Mouse (Mus musculus) MEL (cell line): ENCODE data around the gene Gm20388. TPM values are rescaled to one million over a fixed set of nuclear protein-coding genes. Genes with fewer than 3 reads are reported as not detected.

Experiments
- DNase-seq: peaks from one replicate; pipeline ENCODE4 v3.0.0; 2011; ENCODE audit warnings: low read depth, low spot score
- H3K27ac ChIP-seq: 2 replicates; pipeline ENCODE4 v1.5.1; 2012; ENCODE audit warnings: low read depth, mild to moderate bottlenecking, control low read depth, low read length, moderate library complexity; ENCODE audit not compliant: control insufficient read depth
- H3K27me3 ChIP-seq, 2 experiments: fragments of 150-350 bp in 1 of 2; sonication (generic) in 1 of 2; 2 replicates each; pipeline ENCODE4 v1.6.1; 2012; ENCODE audit warnings: low read length in 2 of 2, mild to moderate bottlenecking in 2 of 2, improper control_type of control experiment in 1 of 2, moderate library complexity in 1 of 2; ENCODE audit not compliant: insufficient read depth in 2 of 2, control insufficient read depth in 1 of 2
- H3K36me3 ChIP-seq, 2 experiments: 2 replicates each; pipeline ENCODE4 v1.6.1; 2012 to 2014; ENCODE audit warnings: low read length in 2 of 2, improper control_type of control experiment in 1 of 2, inconsistent platforms in 1 of 2, mild to moderate bottlenecking in 1 of 2; ENCODE audit not compliant: insufficient read depth in 2 of 2, control insufficient read depth in 1 of 2
- H3K4me1 ChIP-seq, 2 experiments: fragments of 150-350 bp in 1 of 2; sonication (generic) in 1 of 2; 2 replicates each; pipeline ENCODE4 v1.6.1; 2012; ENCODE audit warnings: low read length in 2 of 2, improper control_type of control experiment in 1 of 2, mild to moderate bottlenecking in 1 of 2; ENCODE audit not compliant: insufficient read depth in 2 of 2, control insufficient read depth in 1 of 2
- H3K4me3 ChIP-seq, 2 experiments: fragments of 150-350 bp in 1 of 2; sonication (generic) in 1 of 2; 2 replicates each; pipeline ENCODE4 v1.5.1; 2012; ENCODE audit warnings: low read depth in 2 of 2, low read length in 2 of 2, mild to moderate bottlenecking in 2 of 2, moderate library complexity in 2 of 2, control low read depth in 1 of 2, improper control_type of control experiment in 1 of 2; ENCODE audit not compliant: control insufficient read depth in 1 of 2, insufficient read depth in 1 of 2
- H3K79me2 ChIP-seq: 2 replicates; pipeline ENCODE4 v1.6.1; 2012; ENCODE audit warnings: mild to moderate bottlenecking, low read length, moderate library complexity; ENCODE audit not compliant: control insufficient read depth, poor library complexity, insufficient read depth
- H3K9ac ChIP-seq: 2 replicates; pipeline ENCODE4 v1.6.1; 2012; ENCODE audit warnings: low read depth, mild to moderate bottlenecking, control low read depth, low read length, moderate library complexity; ENCODE audit not compliant: control insufficient read depth, poor library complexity, severe bottlenecking
- H3K9me3 ChIP-seq: fragments of 150-350 bp; sonication (generic); replicated peaks from 2 replicates; pipeline ENCODE4 v1.6.1; 2012; ENCODE audit warnings: mild to moderate bottlenecking, low read length, improper control_type of control experiment, moderate library complexity; ENCODE audit not compliant: insufficient read depth
- CHD1 ChIP-seq: IDR thresholded peaks from 2 replicates; pipeline ENCODE4 v1.6.1; 2012; ENCODE audit warnings: low read depth, mild to moderate bottlenecking, inconsistent platforms, low read length, improper control_type of control experiment
- CHD2 ChIP-seq: IDR thresholded peaks from 2 replicates; pipeline ENCODE4 v1.6.1; 2011; ENCODE audit warnings: low read length, improper control_type of control experiment
- E2F4 ChIP-seq: IDR thresholded peaks from 2 replicates; pipeline ENCODE4 v1.6.1; 2011; ENCODE audit warnings: low read depth, low read length, improper control_type of control experiment, borderline replicate concordance
- ELF1 ChIP-seq: IDR thresholded peaks from 2 replicates; pipeline ENCODE4 v1.6.1; 2014; ENCODE audit warnings: low read depth, mild to moderate bottlenecking, inconsistent platforms, low read length, improper control_type of control experiment, moderate library complexity
- EP300 ChIP-seq, 2 experiments: IDR thresholded peaks; 2 replicates each; pipeline ENCODE4 v1.6.1; 2011; ENCODE audit warnings: improper control_type of control experiment in 2 of 2, low read length in 2 of 2, low read depth in 1 of 2, mild to moderate bottlenecking in 1 of 2
- GABPA ChIP-seq: IDR thresholded peaks from 2 replicates; pipeline ENCODE4 v1.6.1; 2012; ENCODE audit warnings: low read depth, mild to moderate bottlenecking, inconsistent platforms, low read length, improper control_type of control experiment, moderate library complexity
- GATA1 ChIP-seq: IDR thresholded peaks from 2 replicates; pipeline ENCODE4 v1.6.1; 2011; ENCODE audit warnings: low read depth, low read length, improper control_type of control experiment
- HCFC1 ChIP-seq: IDR thresholded peaks from 2 replicates; pipeline ENCODE4 v1.6.1; 2012; ENCODE audit warnings: low read depth, mild to moderate bottlenecking, inconsistent platforms, low read length, improper control_type of control experiment, moderate library complexity
- JUND ChIP-seq: IDR thresholded peaks from 2 replicates; pipeline ENCODE4 v1.6.1; 2011; ENCODE audit warnings: low read depth, mild to moderate bottlenecking, improper control_type of control experiment, low read length
- MAFK ChIP-seq: IDR thresholded peaks from 2 replicates; pipeline ENCODE4 v1.6.1; 2011; ENCODE audit warnings: low read depth, mild to moderate bottlenecking, low read length, improper control_type of control experiment, borderline replicate concordance
- MAX ChIP-seq: IDR thresholded peaks from 2 replicates; pipeline ENCODE4 v1.6.1; 2011; ENCODE audit warnings: low read length, improper control_type of control experiment
- POLR2A ChIP-seq, 2 experiments: IDR thresholded peaks; 2 replicates each; pipeline ENCODE4 v1.6.1; 2011 to 2012; ENCODE audit warnings: low read length in 2 of 2, mild to moderate bottlenecking in 2 of 2, control low read depth in 1 of 2, improper control_type of control experiment in 1 of 2, low read depth in 1 of 2, moderate library complexity in 1 of 2; ENCODE audit not compliant: control insufficient read depth in 1 of 2, insufficient read depth in 1 of 2, poor library complexity in 1 of 2
- POLR2AphosphoS2 ChIP-seq: IDR thresholded peaks from 2 replicates; pipeline ENCODE4 v1.6.1; 2011; ENCODE audit warnings: low read length, improper control_type of control experiment
- RAD21 ChIP-seq: IDR thresholded peaks from 2 replicates; pipeline ENCODE4 v1.6.1; 2011; ENCODE audit warnings: mild to moderate bottlenecking, low read depth, low read length, improper control_type of control experiment
- TBP ChIP-seq: IDR thresholded peaks from 2 replicates; pipeline ENCODE4 v1.8.0; 2011; ENCODE audit warnings: low read depth, low read length, improper control_type of control experiment
- UBTF ChIP-seq: IDR thresholded peaks from 2 replicates; pipeline ENCODE4 v1.6.1; 2012; ENCODE audit warnings: low read depth, mild to moderate bottlenecking, inconsistent platforms, low read length, improper control_type of control experiment, moderate library complexity, borderline replicate concordance; ENCODE audit not compliant: insufficient read depth
- ZC3H11A ChIP-seq: IDR thresholded peaks from 2 replicates; pipeline ENCODE4 v1.6.1; 2012; ENCODE audit warnings: low read depth, mild to moderate bottlenecking, inconsistent platforms, low read length, improper control_type of control experiment
- ZMIZ1 ChIP-seq: IDR thresholded peaks from 2 replicates; pipeline ENCODE4 v1.6.1; 2012; ENCODE audit warnings: low read depth, mild to moderate bottlenecking, inconsistent platforms, low read length, improper control_type of control experiment, moderate library complexity
- ZNF384 ChIP-seq: IDR thresholded peaks from 2 replicates; pipeline ENCODE4 v1.6.1; 2012; ENCODE audit warnings: low read depth, mild to moderate bottlenecking, inconsistent platforms, low read length, improper control_type of control experiment
- polyA plus RNA-seq, 2 experiments: library from polyadenylated mRNA; stranded (reverse) in 1 of 2; unstranded in 1 of 2; fragments of >175 nt in 1 of 2; fragments of >200 nt in 1 of 2; gene quantifications; 2 replicates each; pipeline versions ENCODE4 v1.2.1 to v1.2.4; 2012; ENCODE audit warnings: low replicate concordance in 2 of 2, low read depth in 1 of 2; ENCODE audit not compliant: insufficient read length in 2 of 2, insufficient read depth in 1 of 2, missing spikeins in 1 of 2
- total RNA-seq: library from RNA; depleted of rRNA; stranded (reverse); fragments of 300-350 nt; gene quantifications from 2 replicates; pipeline ENCODE4 v1.2.3, GENCODE M21; 2012

Gm20388 gene
- total and polyA plus RNA-seq, 3 experiments = 11.1 to 17.8 TPM; not detected in 1

- no peak overlapping the region for H3K4me3 ChIP-seq
- H3K9me3 ChIP-seq = no peaks in the 10 kb centered on the region
- no peaks in the 10 kb centered on the region for H3K36me3 ChIP-seq
- no peak overlapping the region for H3K27ac ChIP-seq
- no peak for TF ChIP-seq MAFK
- no peak for TF ChIP-seq ZC3H11A
- no peak for TF ChIP-seq UBTF
- TF ChIP-seq MAX = no peak
- no peak for TF ChIP-seq ZNF384
- no peak for TF ChIP-seq ZMIZ1
- no peak for TF ChIP-seq GABPA
- TF ChIP-seq ELF1 = no peak
- no peaks in the 10 kb centered on the region for H3K79me2 ChIP-seq
- H3K9ac ChIP-seq = no peak overlapping the region
- no peak for DNase-seq
- no peaks in the 10 kb centered on the region for H3K27me3 ChIP-seq
- H3K4me1 ChIP-seq = no peaks in the 10 kb centered on the region
These were observed 2140.0 kb downstream of the Gm20388 start for GRCm38 (mm10) chr8:122050620-122051019.

- no peak for TF ChIP-seq CHD1
- TF ChIP-seq RAD21 = no peak
- TF ChIP-seq TBP = no peak
- no peak for TF ChIP-seq E2F4
- no peak for TF ChIP-seq MAFK
- TF ChIP-seq GATA1 = no peak
- TF ChIP-seq ZMIZ1 = no peak
- TF ChIP-seq POLR2A (IDR thresholded peaks at IDR 0.05; ENCODE audit: control insufficient read depth in 1 of 2, insufficient read depth in 1 of 2, low read depth in 1 of 2, low read length in 2 of 2, poor library complexity in 1 of 2) = no peak
- TF ChIP-seq CHD2 = no peak
- TF ChIP-seq POLR2AphosphoS2 = no peak
- TF ChIP-seq EP300 (IDR thresholded peaks at IDR 0.05; ENCODE audit: low read depth in 1 of 2, low read length in 2 of 2) = no peak
- no peak for TF ChIP-seq JUND
- no peak for TF ChIP-seq HCFC1
- H3K4me1 ChIP-seq = no peaks in the 10 kb centered on the region
- H3K27ac ChIP-seq = no peak overlapping the region
- DNase-seq = no peak
- peaks cover 0 to 1% of the 10 kb centered on the region in 2 experiments; a peak in 3 of 4 replicates for H3K27me3 ChIP-seq
- no peaks in the 10 kb centered on the region for H3K9me3 ChIP-seq
- H3K79me2 ChIP-seq = no peaks in the 10 kb centered on the region
- H3K9ac ChIP-seq = no peak overlapping the region
- no peaks in the 10 kb centered on the region for H3K36me3 ChIP-seq
- no peak overlapping the region for H3K4me3 ChIP-seq
These were observed 2144.7 kb downstream of the Gm20388 start for GRCm38 (mm10) chr8:122055321-122055720.
